Mouse (Mus musculus): ENCODE results near the gene Ctdnep1.

GRCm38 (mm10) chr11:70012931-70013330, 32.0 kb downstream of the Ctdnep1 start:
- TF ChIP-seq CTCF (IDR thresholded peaks at IDR 0.05; ENCODE audit: borderline replicate concordance, insufficient read depth, low read length): no peak
- no peak for TF ChIP-seq POLR2A (IDR thresholded peaks at IDR 0.05; ENCODE audit: low read depth, low read length)
